In the genomic region with DNA sequence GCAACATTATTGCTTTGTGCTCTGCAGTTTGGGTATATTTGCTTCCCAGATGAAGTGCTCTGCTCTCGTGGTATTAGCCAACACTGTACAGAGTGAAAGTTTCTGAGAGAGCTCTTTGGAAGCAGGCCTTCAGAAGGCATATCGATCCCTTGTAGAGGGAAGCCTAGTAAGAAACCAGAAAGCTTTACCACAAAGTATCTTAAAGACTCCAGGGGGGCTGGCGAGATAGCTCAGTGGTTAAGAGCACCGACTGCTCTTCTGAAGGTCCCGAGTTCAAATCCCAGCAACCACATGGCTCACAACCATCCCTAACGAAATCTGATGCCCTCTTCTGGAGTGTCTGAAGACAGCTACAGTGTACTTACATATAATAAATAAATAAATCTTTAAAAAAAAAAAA, we compare ENCODE assay signal across 9 mouse cellular contexts. TPM values are rescaled to one million over a fixed set of nuclear protein-coding genes. Genes with fewer than 3 reads are reported as not detected.
"Had no signal": no experiment of that assay in that cellular context is flagged by ENCODE, and none has a peak within 500 bp of the region (broad histone marks: within the 10 kb centered on the region; RNA-seq: fewer than 3 reads in every experiment).

No protein-coding gene starts in this region.

RNA-seq across cellular contexts. Expression of a gene that starts 52.4 kb away (rescaled TPM):
- total RNA-seq: hematopoietic stem cell, adult 5-6 weeks; layer of hippocampus, adult 18-20 months; layer of hippocampus, adult 2 months; layer of hippocampus, postnatal 10 days; layer of hippocampus, postnatal 14 days; layer of hippocampus, postnatal 36 days; left cerebral cortex, adult 18-20 months; left cerebral cortex, adult 2 months had no signal
- polyA plus RNA-seq: kidney, adult 2 months had no signal
